ENCODE assay signal across 8 mouse cellular contexts in the genomic region with DNA sequence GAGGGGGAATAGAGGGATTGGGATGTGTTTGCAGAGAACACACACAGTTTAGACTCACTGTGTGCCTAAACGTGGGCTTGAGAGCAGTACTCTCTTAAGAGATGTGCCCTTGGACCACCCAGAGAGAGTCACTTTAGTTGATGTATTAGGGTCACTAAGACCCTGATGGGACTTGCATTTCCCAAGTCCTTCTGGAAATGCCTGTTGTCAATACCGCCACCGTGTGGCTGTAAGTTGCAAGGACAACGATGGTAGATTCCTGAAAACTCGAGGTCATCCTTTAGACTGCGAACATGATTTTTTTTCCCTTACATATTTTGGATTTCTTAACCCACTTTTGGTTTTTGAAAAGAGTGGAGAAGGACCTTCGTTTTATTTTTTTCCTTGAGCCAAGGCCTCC. TPM values are rescaled to one million over a fixed set of nuclear protein-coding genes. Genes with fewer than 3 reads are reported as not detected.
DNase-seq lines count a peak whose midpoint lies in the region; ATAC-seq and TF ChIP-seq lines count a peak whose summit lies in the region.

No protein-coding gene starts in this region.

- H3K27me3 ChIP-seq in cerebellum, adult 2 months (ENCODE audit: control insufficient read depth, insufficient read depth, low read length) = no peaks in the 10 kb centered on the region
- no peaks in the 10 kb centered on the region for H3K27me3 ChIP-seq in limb, embryonic 11.5 days (ENCODE audit: control insufficient read depth, insufficient read depth, low read length)
- no peaks in the 10 kb centered on the region for H3K27me3 ChIP-seq in midbrain, embryonic 16.5 days (ENCODE audit: control insufficient read depth, insufficient read depth, low read depth, low read length)
- H3K27me3 ChIP-seq in splenic B cell, adult 2 months (ENCODE audit: control insufficient read depth, insufficient read depth, low read length, poor library complexity, severe bottlenecking) = no peaks in the 10 kb centered on the region

- under 1% methylated on average over 7 of the region's 7 CpGs for WGBS in cerebellum, adult 2 months
- WGBS in limb, embryonic 11.5 days = 2% methylated on average over 7 of the region's 7 CpGs
- 4% methylated on average over 7 of the region's 7 CpGs for WGBS in midbrain, embryonic 16.5 days

- H3K4me3 ChIP-seq in cerebellum, adult 2 months (replicated peaks; ENCODE audit: insufficient read depth, low read depth, low read length) = no peak overlapping the region
- H3K4me3 ChIP-seq in limb, embryonic 11.5 days (ENCODE audit: low read depth, low read length) = no peak overlapping the region
- no peak overlapping the region for H3K4me3 ChIP-seq in midbrain, embryonic 16.5 days (ENCODE audit: low read depth, low read length)

- no peaks in the 10 kb centered on the region; the same call in 1 of the 2 replicates for H3K4me1 ChIP-seq in cerebellum, adult 2 months (ENCODE audit: control insufficient read depth, insufficient read depth, low read length)
- no peaks in the 10 kb centered on the region for H3K4me1 ChIP-seq in limb, embryonic 11.5 days (ENCODE audit: control insufficient read depth, insufficient read depth, low read length)
- peaks cover 25% of the 10 kb centered on the region for H3K4me1 ChIP-seq in midbrain, embryonic 16.5 days (ENCODE audit: control insufficient read depth, insufficient read depth, low read length)

- H3K36me3 ChIP-seq in limb, embryonic 11.5 days (ENCODE audit: control insufficient read depth, insufficient read depth, low read length) = no peaks in the 10 kb centered on the region
- H3K36me3 ChIP-seq in midbrain, embryonic 16.5 days (ENCODE audit: control insufficient read depth, insufficient read depth, low read length) = peaks cover 3% of the 10 kb centered on the region; the same call in 1 of the 2 replicates
- H3K36me3 ChIP-seq in splenic B cell, adult 2 months (ENCODE audit: control insufficient read depth, insufficient read depth, low read length, poor library complexity, severe bottlenecking) = no peaks in the 10 kb centered on the region

- H3K27ac ChIP-seq in cerebellum, adult 2 months (ENCODE audit: insufficient read depth, low read length) = no peak overlapping the region
- no peak overlapping the region for H3K27ac ChIP-seq in limb, embryonic 11.5 days (replicated peaks; ENCODE audit: low read depth, low read length)
- H3K27ac ChIP-seq in midbrain, embryonic 16.5 days (ENCODE audit: low read length) = no peak overlapping the region

- TF ChIP-seq POLR2A in cerebellum, adult 2 months (IDR thresholded peaks at IDR 0.05; ENCODE audit: borderline replicate concordance, insufficient read depth, low read length) = no peak

- H3K9me3 ChIP-seq in limb, embryonic 11.5 days (ENCODE audit: control insufficient read depth, low read length) = no peaks in the 10 kb centered on the region
- no peaks in the 10 kb centered on the region for H3K9me3 ChIP-seq in midbrain, embryonic 16.5 days (replicated peaks; ENCODE audit: control insufficient read depth, low read length, poor library complexity, severe bottlenecking)

- H3K4me2 ChIP-seq in limb, embryonic 11.5 days (ENCODE audit: low read depth, severe bottlenecking) = no peak overlapping the region
- H3K4me2 ChIP-seq in midbrain, embryonic 16.5 days (ENCODE audit: low read length) = peak overlapping the region; percentile 65; the same call in 1 of the 2 replicates

- no peak for ATAC-seq in frontal cortex, adult (ENCODE audit: low TSS enrichment)
- no peak for ATAC-seq in limb, embryonic 11.5 days (ENCODE audit: insufficient number of reproducible peaks, low FRiP score, low TSS enrichment, low read depth)
- ATAC-seq in midbrain, embryonic 16.5 days = 0 out of 2 replicates have a peak, but pooled peaks have one; percentile 26

- DNase-seq in frontal cortex, postnatal 10 days (ENCODE audit: low spot score in 2 of 2) = peak; percentile 23 to 56
- peak; percentile 49 to 62 for DNase-seq in cerebellum, adult 2 months
- peak; percentile 35 for DNase-seq in gastrocnemius, postnatal 10 days
- peak; percentile 32 for DNase-seq in kidney, adult 11 months
- DNase-seq in limb, embryonic 11.5 days (ENCODE audit: low spot score) = peak; percentile 72
- peak; percentile 70 for DNase-seq in splenic B cell, adult 2 months (ENCODE audit: low read depth, low spot score)

- H3K9ac ChIP-seq in limb, embryonic 11.5 days (ENCODE audit: low read length) = no peak overlapping the region
- H3K9ac ChIP-seq in midbrain, embryonic 16.5 days (ENCODE audit: low read depth, low read length) = no peak overlapping the region

- peak; percentile 80 for TF ChIP-seq CTCF in cerebellum, adult 2 months (IDR thresholded peaks at IDR 0.05; ENCODE audit: borderline replicate concordance, insufficient read depth, low read depth, low read length)

RNA-seq across cellular contexts. Expression of gene Cep70, which starts 1.1 kb away (rescaled TPM):
- polyA plus RNA-seq in cerebellum, adult 2 months (2012; rRNA removed) = 15.4 and 15.8 TPM in 2 replicates
- 1 to 10 TPM; 2.0 to 4.8 TPM for total RNA-seq in gastrocnemius, postnatal 10 days (2021)
- 46.5 and 47.0 TPM in 2 replicates for polyA plus RNA-seq in limb, embryonic 11.5 days (2014; fragmentation: Nextera tagmentation; extraction: Ambion mirVana)
- 56.0 and 64.1 TPM in 2 replicates for polyA plus RNA-seq in midbrain, embryonic 16.5 days (2015; fragmentation: Nextera tagmentation; extraction: Ambion mirVana)

RNA-seq across cellular contexts. Expression of gene Faiml, which starts 5.0 kb away (rescaled TPM):
- not detected in 2 replicates for polyA plus RNA-seq in cerebellum, adult 2 months (2012; rRNA removed)
- not detected for total RNA-seq in gastrocnemius, postnatal 10 days (2021)
- not detected in 2 replicates for polyA plus RNA-seq in limb, embryonic 11.5 days (2014; fragmentation: Nextera tagmentation; extraction: Ambion mirVana)
- not detected in 2 replicates for polyA plus RNA-seq in midbrain, embryonic 16.5 days (2015; fragmentation: Nextera tagmentation; extraction: Ambion mirVana)
